Mouse (Mus musculus): ENCODE results near the gene Dock4.

The Dock4 gene

DNA sequence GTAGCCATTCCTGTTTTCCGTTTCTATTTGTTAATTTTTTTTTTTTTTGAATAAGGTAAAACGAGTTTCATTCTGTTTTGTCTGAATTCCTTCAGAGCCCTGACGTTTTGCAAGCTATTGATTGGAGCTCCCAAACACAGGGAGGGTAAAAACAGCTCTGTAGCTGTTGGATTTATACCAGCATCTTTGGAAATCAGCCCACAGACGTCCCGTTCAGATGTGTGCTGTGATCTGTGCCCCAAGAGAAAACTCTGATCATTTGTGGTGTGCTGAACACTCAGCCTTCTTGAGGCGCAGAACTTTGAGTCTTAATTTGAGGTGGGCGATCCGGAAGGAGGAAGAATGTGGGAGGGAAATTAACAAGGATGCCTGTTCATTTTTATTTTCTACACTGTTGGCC, 62.7 kb downstream of the Dock4 start:
- no peak for DNase-seq (ENCODE audit: low spot score)

DNA sequence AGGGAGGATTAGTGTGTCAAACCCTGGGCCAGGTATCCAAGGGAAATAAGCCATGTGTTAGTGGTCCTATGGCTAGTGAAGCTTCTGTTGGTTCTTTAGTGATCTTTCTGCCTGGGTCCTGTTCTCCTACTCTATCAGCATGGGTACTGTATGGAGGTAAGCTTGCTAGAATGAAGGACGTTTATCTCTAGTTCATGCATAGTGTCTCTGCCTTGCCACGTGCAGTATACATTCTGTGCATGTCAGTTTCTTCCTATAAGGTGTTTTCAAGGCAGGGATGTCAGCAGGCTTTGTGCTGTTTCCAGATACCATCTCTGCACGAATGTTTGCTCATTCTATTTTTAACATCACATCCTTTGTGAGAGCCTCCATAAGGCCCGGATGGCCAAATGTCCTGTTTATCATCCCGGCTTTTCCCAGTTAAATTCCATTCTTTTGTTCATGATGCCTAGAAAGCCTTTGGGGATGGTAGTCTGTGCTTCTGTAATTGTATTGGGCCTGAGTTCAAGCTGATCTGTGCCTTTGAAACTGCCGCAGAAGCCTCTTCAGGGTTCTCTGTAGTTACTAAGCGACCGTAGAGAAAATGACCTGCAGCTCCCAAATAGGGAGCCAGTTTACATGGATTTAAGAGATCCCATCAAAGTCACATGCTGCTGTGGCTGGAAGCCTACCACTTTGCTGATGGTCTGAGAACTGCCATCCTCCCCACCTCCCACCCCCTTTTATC, 66.1 kb downstream of the Dock4 start:
- no peak for DNase-seq (ENCODE audit: low spot score)

GRCm38 (mm10) chr12:40512370-40512693, 66.6 kb downstream of the Dock4 start:
- DNase-seq (ENCODE audit: low spot score): no peak

- no peak for DNase-seq (ENCODE audit: low spot score)
These were observed 67.2 kb downstream of the Dock4 start for GRCm38 (mm10) chr12:40512994-40513393.

- DNase-seq (ENCODE audit: low spot score): no peak
These were observed 68.3 kb downstream of the Dock4 start for GRCm38 (mm10) chr12:40514021-40514420.

DNA sequence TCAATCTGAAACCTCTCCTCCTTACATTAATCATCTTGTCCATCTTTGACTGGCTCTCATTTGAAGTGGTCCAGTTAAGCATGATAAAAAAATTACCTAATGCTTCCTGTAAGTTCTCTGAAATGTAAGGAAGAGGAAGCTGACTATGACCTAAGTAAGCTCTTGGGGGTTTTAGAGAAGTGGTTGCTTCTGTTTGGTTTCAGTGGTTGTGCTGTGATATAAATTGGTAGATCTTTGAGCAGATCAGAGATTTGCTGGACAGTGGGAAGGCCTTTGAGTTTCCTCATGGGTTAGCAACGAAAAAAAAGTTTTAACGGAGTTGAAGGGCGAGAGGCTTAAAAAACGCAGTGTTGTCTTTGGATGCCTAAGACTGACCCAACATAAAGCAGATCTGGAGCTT, 76.7 kb downstream of the Dock4 start:
- DNase-seq (ENCODE audit: low spot score): no peak

DNA sequence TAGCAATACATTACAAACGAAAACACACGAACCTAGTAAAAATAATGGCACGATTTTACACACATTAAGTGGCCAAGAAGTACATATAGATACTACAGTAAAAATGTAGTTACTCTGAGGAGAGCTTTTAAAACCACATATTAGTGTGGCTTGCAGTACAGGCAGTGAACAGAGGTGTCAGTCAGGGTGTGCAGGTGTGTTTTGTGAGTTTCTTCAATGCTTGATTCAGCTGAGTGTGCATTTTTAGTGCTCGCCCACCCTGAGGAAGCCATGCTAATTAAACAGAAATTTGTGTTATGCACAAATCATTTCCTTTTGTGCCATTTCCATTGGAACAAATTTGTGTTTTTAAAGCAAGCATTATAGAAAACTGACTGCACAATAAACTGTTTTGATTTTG, 77.3 kb downstream of the Dock4 start:
- DNase-seq (ENCODE audit: low spot score): no peak

DNA sequence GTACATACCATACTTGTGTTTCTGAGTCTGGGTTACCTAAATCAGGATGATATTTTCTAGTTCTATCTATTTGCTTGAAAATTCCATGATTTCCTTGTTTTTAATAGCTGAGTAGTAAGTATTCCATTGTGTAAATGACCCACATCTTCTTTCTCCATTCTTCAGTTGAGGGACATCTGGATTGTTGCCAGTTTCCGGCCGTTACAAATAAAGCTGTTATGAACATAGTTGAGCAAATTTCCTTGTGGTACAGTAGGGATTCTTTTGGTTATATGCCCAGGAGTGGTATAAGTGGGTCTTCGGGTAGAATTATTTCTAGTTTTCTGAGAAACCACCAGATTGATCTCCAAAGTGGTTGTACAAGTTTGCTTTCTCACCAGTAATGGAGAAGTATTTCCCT, 79.3 kb downstream of the Dock4 start:
- DNase-seq (ENCODE audit: low spot score): no peak

- peak; percentile 78 for DNase-seq (ENCODE audit: low spot score)
These were observed 90.2 kb downstream of the Dock4 start for GRCm38 (mm10) chr12:40535655-40536618.

- DNase-seq (ENCODE audit: low spot score): no peak
These were observed 92.1 kb downstream of the Dock4 start for GRCm38 (mm10) chr12:40537826-40538225.

GRCm38 (mm10) chr12:40538318-40538717, 92.6 kb downstream of the Dock4 start:
- no peak for DNase-seq (ENCODE audit: low spot score)

- no peak for DNase-seq (ENCODE audit: low spot score)
These were observed 93.0 kb downstream of the Dock4 start for GRCm38 (mm10) chr12:40538780-40539179.

DNA sequence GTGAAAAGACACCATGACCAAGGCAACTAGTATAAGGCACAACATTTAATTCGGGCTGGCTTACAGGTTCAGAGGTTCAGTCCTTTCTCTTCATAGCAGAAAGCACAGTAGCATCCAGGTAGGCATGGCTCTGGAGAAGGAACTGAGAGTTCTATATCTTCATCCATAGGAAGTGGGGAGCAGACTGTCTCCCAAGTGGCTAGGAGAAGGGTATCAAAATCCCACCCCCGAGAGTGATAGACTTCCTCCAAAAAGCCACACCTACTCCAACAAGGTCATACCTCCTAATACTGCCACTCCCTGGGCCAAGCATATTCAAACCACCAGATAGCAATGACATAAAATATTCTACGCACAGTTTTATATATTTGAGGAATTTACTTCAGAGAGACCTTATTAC, 98.5 kb downstream of the Dock4 start:
- DNase-seq (ENCODE audit: low spot score): no peak

DNA sequence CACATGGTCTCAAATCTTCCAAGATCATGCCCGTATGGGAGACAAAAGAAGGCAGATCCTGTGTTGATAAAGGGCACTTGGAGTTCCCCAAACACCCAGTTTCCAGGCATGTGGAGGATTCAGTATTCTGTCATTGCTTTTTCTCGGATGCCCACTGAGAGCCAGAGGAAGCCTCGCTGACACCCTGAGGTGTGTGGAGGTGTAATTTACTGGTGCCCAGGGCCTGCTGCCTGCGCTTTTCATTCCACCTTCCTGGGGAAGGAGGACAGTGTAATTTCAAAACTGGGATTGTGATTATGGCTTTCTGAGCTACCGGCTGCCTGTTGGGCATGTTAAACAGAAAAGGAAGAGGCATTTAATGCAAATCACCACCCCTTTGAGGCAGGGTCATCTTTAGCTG, 101.1 kb downstream of the Dock4 start:
- no peak for DNase-seq (ENCODE audit: low spot score)

DNA sequence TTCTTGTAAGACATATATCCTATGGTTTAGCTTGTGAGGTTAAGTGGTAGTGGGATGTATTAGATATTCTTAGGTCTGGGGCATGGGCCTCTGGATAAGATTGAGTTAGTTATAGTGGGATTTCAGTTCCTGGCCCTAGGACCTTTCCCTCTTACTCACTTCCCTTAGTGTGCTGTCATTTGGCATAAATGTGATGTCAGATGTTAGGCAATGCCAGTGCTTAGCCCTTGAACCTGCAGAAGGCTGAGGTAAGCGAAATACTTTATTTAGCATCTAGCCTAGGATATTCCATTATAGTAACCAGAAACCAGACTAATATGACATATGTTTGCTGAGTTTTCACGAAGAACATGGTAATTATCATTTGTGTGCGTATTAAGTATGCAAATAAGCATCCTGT, 105.6 kb downstream of the Dock4 start:
- no peak for DNase-seq (ENCODE audit: low spot score)

- no peak for DNase-seq (ENCODE audit: low spot score)
These were observed 106.4 kb downstream of the Dock4 start for GRCm38 (mm10) chr12:40552201-40552600.

GRCm38 (mm10) chr12:40553929-40554328, 108.2 kb downstream of the Dock4 start:
- DNase-seq (ENCODE audit: low spot score): no peak

GRCm38 (mm10) chr12:40554941-40555511, 109.3 kb downstream of the Dock4 start:
- no peak for DNase-seq (ENCODE audit: low spot score)

- DNase-seq (ENCODE audit: low spot score): no peak
These were observed 112.8 kb downstream of the Dock4 start for GRCm38 (mm10) chr12:40558600-40558999.

- DNase-seq (ENCODE audit: low spot score): peak; percentile 7
These were observed 113.4 kb downstream of the Dock4 start for GRCm38 (mm10) chr12:40559103-40559502.

GRCm38 (mm10) chr12:40563703-40564102, 118.0 kb downstream of the Dock4 start:
- no peak for DNase-seq (ENCODE audit: low spot score)

DNA sequence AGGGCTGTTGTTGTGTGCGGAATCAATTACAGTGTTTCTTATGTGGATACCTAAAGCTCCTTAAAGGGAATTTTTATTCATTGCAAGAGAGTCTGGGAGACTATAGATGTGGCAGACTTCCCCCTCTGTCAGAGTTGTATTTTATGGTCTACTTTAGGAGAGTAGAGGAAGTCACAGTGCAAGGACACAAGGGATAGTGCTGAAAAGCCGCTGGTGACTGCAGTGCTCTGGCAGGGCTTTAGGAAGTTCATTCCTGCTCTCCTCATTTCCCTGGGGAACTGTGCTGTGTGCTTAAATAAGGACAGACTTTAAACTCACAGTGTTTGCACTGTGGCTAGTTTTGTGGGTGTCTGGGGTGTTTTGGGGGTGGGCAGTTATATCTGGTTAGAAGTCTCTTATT, 118.5 kb downstream of the Dock4 start:
- DNase-seq (ENCODE audit: low spot score): no peak

DNA sequence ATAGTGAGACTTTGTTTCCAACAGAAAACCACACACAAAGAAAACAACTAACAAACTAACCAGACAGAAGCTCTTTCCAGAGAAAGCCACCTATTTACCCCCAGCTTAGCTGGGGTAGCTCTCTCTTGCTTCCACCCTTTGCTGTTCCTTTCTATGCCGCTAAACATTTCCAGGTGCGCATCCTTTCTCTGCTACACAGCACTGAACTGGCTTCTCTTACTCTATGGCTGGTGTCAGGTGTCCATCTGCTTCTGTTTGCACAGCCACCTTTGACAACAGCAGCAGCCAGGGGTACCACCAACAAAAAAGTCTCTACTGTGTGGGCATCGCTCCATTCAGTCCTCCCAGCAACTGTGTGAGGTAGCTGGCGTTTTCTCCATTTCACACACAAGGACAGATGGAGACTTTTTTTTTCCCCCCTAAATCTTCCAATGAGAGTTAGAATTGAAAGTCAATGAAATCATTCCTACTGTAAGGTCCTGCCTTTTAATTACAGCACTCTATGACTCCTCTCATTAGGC, 122.7 kb downstream of the Dock4 start:
- no peak for DNase-seq (ENCODE audit: low spot score)
